Mouse (Mus musculus) liver, adult 2 months (tissue): ENCODE data around the gene Fpgs.

Experiments
- CTCF ChIP-seq: fragments of 200-500 bp; IDR thresholded peaks from 2 replicates; pipeline ENCODE4 v1.5.1; 2011; ENCODE audit warnings: low read depth, low read length, control low read depth
- POLR2A ChIP-seq: fragments of 200-500 bp; IDR thresholded peaks from 2 replicates; pipeline ENCODE4 v1.6.1; 2011; ENCODE audit warnings: low read length, control low read depth; ENCODE audit not compliant: insufficient read depth; ENCODE audit errors: extremely low read depth

- no peak for TF ChIP-seq POLR2A
- TF ChIP-seq CTCF: no peak
Measured at GRCm38 (mm10) chr2:32667775-32668174, 36.2 kb downstream of the Fpgs start.
